Mouse (Mus musculus) urinary bladder, postnatal 25 days (tissue): Measurements from ENCODE around the gene Crebrf.

Experiments used
- DNase-seq: peaks from one replicate; pipeline ENCODE4 v3.0.0; 2022; ENCODE audit warnings: low spot score

Gene Crebrf

GRCm38 (mm10) chr17:26826131-26826530 lies 110.7 kb downstream of the Crebrf start:
- DNase-seq = no peak
